Mouse (Mus musculus): ENCODE results near the gene 1500011B03Rik. TPM values are rescaled to one million over a fixed set of nuclear protein-coding genes. Genes with fewer than 3 reads are reported as not detected.

The 1500011B03Rik gene
- polyA plus RNA-seq, 1 experiment = 34.7 TPM

DNA sequence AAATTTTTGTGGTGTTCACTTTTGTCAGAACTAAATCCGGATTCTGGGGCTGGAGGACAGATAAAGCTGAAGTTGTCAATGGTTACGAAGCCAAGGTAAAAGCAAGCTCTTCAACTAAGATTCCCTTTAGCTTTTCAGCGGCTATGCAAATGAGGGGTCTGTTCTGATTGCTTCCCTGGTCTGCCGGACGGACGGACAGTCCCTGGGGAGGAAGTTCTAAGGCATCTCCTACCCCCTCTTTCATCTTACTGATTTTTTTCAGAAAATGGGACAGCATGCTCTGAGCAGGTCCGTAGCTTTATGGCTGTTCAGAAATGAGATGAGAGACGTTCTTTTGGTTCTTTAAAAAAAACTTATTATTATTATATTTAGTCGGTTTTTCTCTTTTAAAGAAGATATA, 27.6 kb downstream of the 1500011B03Rik start:
- 83% methylated on average over 9 of the region's 9 CpGs for WGBS
- Histone ChIP-seq H3K27me3 (replicated peaks; ENCODE audit: control insufficient read depth, insufficient read depth, low read length) (no peaks in the 10 kb centered on the region), H3K4me3 (ENCODE audit: insufficient read depth, low read depth, low read length) (no peak overlapping the region), H3K4me1 (ENCODE audit: control insufficient read depth, insufficient read depth, low read length) (no peaks in the 10 kb centered on the region), H3K27ac (ENCODE audit: insufficient read depth, low read depth, low read length) (no peak overlapping the region), H3K36me3 (ENCODE audit: control insufficient read depth, insufficient read depth, low read length) (no peaks in the 10 kb centered on the region)
- DNase-seq = no peak
- TF ChIP-seq POLR2A (IDR thresholded peaks at IDR 0.05; ENCODE audit: low read depth, low read length) (no peak), CTCF (conservative IDR thresholded peaks at IDR 0.05; ENCODE audit: insufficient read depth, insufficient read length, low read depth, low read length) (no peak)

DNA sequence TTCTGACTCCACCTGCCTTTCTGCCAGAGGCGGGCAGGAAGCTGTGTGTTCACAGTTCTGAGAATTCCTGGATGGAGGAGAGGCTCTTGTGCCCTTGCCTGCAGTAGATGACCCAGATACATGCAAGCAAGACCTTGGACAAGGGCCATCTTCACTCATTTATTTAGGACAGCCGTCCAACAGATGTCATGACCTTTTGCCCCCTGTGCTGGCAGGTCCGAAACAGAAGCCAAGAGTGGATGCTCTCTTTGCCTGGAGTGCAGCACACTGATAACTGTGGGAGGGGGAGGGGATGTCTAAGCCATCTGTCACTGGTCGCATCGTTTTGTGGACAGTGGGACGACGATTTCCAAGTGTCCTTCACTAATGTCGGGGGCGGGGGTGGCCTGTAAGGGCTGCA, 28.0 kb downstream of the 1500011B03Rik start:
- DNase-seq = peak; percentile 44
- Histone ChIP-seq H3K36me3 (ENCODE audit: control insufficient read depth, insufficient read depth, low read length) (no peaks in the 10 kb centered on the region), H3K27ac (ENCODE audit: insufficient read depth, low read depth, low read length) (no peak overlapping the region), H3K4me1 (ENCODE audit: control insufficient read depth, insufficient read depth, low read length) (no peaks in the 10 kb centered on the region), H3K4me3 (ENCODE audit: insufficient read depth, low read depth, low read length) (no peak overlapping the region), H3K27me3 (replicated peaks; ENCODE audit: control insufficient read depth, insufficient read depth, low read length) (no peaks in the 10 kb centered on the region)
- 53% methylated on average over 9 of the region's 9 CpGs for WGBS
- no peak for TF ChIP-seq CTCF (conservative IDR thresholded peaks at IDR 0.05; ENCODE audit: insufficient read depth, insufficient read length, low read depth, low read length)

- Histone ChIP-seq H3K27me3 (replicated peaks; ENCODE audit: control insufficient read depth, insufficient read depth, low read length) (no peaks in the 10 kb centered on the region), H3K4me3 (ENCODE audit: insufficient read depth, low read depth, low read length) (no peak overlapping the region), H3K27ac (ENCODE audit: insufficient read depth, low read depth, low read length) (no peak overlapping the region), H3K36me3 (ENCODE audit: control insufficient read depth, insufficient read depth, low read length) (no peaks in the 10 kb centered on the region), H3K4me1 (ENCODE audit: control insufficient read depth, insufficient read depth, low read length) (no peaks in the 10 kb centered on the region)
- peak; percentile 39 for DNase-seq
- whole genome bisulfite sequencing = 62% methylated on average over 4 of the region's 4 CpGs
- TF ChIP-seq POLR2A (IDR thresholded peaks at IDR 0.05; ENCODE audit: low read depth, low read length) (no peak), CTCF (conservative IDR thresholded peaks at IDR 0.05; ENCODE audit: insufficient read depth, insufficient read length, low read depth, low read length) (no peak)
Measured at GRCm38 (mm10) chr5:114794609-114795008, 28.7 kb downstream of the 1500011B03Rik start.

- no peak overlapping the region for H3K27ac ChIP-seq (ENCODE audit: insufficient read depth, low read depth, low read length)
- no peaks in the 10 kb centered on the region for H3K36me3 ChIP-seq (ENCODE audit: control insufficient read depth, insufficient read depth, low read length)
- H3K4me3 ChIP-seq (ENCODE audit: insufficient read depth, low read depth, low read length) = no peak overlapping the region
- 69% methylated on average over 7 of the region's 7 CpGs for WGBS
- TF ChIP-seq POLR2A (IDR thresholded peaks at IDR 0.05; ENCODE audit: low read depth, low read length) = no peak
- TF ChIP-seq CTCF (conservative IDR thresholded peaks at IDR 0.05; ENCODE audit: insufficient read depth, insufficient read length, low read depth, low read length) = no peak
- DNase-seq = peak; percentile 37
- no peaks in the 10 kb centered on the region for H3K4me1 ChIP-seq (ENCODE audit: control insufficient read depth, insufficient read depth, low read length)
- no peaks in the 10 kb centered on the region for H3K27me3 ChIP-seq (replicated peaks; ENCODE audit: control insufficient read depth, insufficient read depth, low read length)
Measured at GRCm38 (mm10) chr5:114793317-114793716, 30.0 kb downstream of the 1500011B03Rik start.

DNA sequence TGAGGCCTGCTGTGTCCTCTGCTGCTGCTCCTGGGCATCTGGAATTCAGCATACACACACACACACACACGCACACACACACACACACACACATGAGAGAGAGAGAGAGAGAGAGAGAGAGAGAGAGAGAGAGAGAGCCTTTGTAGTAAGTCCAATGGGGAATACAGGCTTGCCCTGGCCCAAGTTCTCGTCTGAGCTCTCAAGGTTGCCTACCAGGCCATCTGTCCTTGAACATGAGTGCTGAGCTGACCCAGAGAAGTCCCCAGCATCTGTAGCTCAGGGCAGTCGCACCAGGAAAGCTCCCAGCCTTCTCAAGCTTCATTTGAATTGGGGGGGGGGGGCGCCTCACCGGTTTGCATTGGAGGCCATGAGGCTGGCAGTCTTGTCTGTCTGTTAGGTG, 38.1 kb downstream of the 1500011B03Rik start:
- 77% methylated on average over 5 of the region's 5 CpGs for WGBS
- TF ChIP-seq POLR2A (IDR thresholded peaks at IDR 0.05; ENCODE audit: low read depth, low read length) (no peak), CTCF (conservative IDR thresholded peaks at IDR 0.05; ENCODE audit: insufficient read depth, insufficient read length, low read depth, low read length) (no peak)
- Histone ChIP-seq H3K36me3 (ENCODE audit: control insufficient read depth, insufficient read depth, low read length) (no peaks in the 10 kb centered on the region), H3K27me3 (replicated peaks; ENCODE audit: control insufficient read depth, insufficient read depth, low read length) (no peaks in the 10 kb centered on the region), H3K4me3 (ENCODE audit: insufficient read depth, low read depth, low read length) (no peak overlapping the region), H3K4me1 (ENCODE audit: control insufficient read depth, insufficient read depth, low read length) (no peaks in the 10 kb centered on the region), H3K27ac (ENCODE audit: insufficient read depth, low read depth, low read length) (0 out of 2 replicates have a peak overlapping the region, but pooled peaks have one; percentile 7)
- DNase-seq = no peak

DNA sequence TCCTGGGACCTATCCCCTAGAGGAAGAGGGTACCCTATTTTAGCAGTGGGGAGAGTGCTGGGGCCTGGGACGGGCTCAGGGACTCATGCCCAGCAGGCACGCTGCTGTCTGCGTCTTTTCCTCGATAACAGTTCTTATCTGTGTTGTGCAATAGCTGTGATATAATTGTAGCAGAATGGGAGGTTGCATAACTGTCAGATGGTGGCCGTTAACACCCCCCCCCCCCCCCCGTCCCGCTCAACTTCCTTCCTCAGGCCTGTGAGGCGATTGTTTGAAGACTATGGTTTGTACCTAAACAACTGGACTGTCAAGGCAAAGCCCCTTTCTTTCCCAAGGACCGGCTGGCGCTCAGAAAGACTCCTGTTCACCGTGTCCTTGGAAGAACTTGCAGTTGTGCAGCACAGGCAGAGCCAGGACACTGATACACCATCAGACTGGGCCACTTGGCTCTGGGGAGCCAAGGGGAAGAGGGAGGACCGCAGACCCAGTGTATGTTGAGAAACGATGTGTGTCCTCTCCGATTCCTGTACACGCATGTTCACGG, 38.6 kb downstream of the 1500011B03Rik start:
- no peaks in the 10 kb centered on the region for H3K27me3 ChIP-seq (replicated peaks; ENCODE audit: control insufficient read depth, insufficient read depth, low read length)
- H3K27ac ChIP-seq (ENCODE audit: insufficient read depth, low read depth, low read length) = 0 out of 2 replicates have a peak overlapping the region, but pooled peaks have one; percentile 7
- H3K4me1 ChIP-seq (ENCODE audit: control insufficient read depth, insufficient read depth, low read length) = no peaks in the 10 kb centered on the region
- no peaks in the 10 kb centered on the region for H3K36me3 ChIP-seq (ENCODE audit: control insufficient read depth, insufficient read depth, low read length)
- no peak overlapping the region for H3K4me3 ChIP-seq (ENCODE audit: insufficient read depth, low read depth, low read length)
- no peak for TF ChIP-seq CTCF (conservative IDR thresholded peaks at IDR 0.05; ENCODE audit: insufficient read depth, insufficient read length, low read depth, low read length)
- WGBS = 60% methylated on average over 16 of the region's 16 CpGs
- DNase-seq = peak; percentile 45

DNA sequence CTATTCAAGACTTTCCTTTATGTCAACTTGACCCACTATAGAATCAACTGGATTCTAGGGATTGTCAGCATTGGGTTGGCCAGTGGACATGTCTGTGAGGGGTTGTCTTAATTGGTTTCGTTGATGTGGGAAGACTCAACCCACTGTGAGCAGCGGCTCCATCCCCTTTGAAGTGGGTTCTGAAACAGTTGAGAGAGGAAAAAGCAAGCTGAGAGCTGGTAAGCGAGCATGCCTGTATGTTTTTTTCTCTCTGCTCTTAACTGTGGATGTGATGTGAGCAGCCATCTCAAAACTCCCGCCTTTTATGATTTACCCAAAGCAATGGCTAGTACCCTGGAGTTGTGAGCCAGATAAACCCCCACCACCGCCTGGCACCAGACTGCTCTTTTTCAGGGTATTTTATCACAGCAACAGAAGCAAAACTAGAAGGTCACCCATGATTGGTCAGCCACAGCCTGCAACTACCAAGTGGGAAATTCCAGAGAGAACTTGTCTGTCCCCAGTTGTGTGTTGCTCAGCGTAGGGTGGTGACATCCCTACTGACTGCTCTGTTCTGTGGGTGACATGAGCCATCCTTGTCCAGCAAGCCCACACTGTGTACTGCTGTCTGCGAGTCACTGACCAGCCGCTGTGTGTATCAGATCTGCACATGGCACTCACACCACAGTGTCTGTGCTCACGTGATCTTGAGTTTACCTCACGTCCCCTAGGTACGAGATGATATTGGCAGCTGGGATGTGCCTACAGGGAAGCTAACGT, 39.7 kb downstream of the 1500011B03Rik start:
- Histone ChIP-seq H3K36me3 (ENCODE audit: control insufficient read depth, insufficient read depth, low read length) (no peaks in the 10 kb centered on the region), H3K27me3 (replicated peaks; ENCODE audit: control insufficient read depth, insufficient read depth, low read length) (no peaks in the 10 kb centered on the region), H3K4me1 (ENCODE audit: control insufficient read depth, insufficient read depth, low read length) (no peaks in the 10 kb centered on the region), H3K4me3 (ENCODE audit: insufficient read depth, low read depth, low read length) (no peak overlapping the region), H3K27ac (ENCODE audit: insufficient read depth, low read depth, low read length) (no peak overlapping the region)
- TF ChIP-seq POLR2A (IDR thresholded peaks at IDR 0.05; ENCODE audit: low read depth, low read length) (no peak), CTCF (conservative IDR thresholded peaks at IDR 0.05; ENCODE audit: insufficient read depth, insufficient read length, low read depth, low read length) (no peak)
- 77% methylated on average over 12 of the region's 12 CpGs for WGBS
- DNase-seq = no peak
